Mouse (Mus musculus) neural tube, embryonic 11.5 days (tissue): ENCODE results near the gene Col27a1. TPM values are rescaled to one million over a fixed set of nuclear protein-coding genes. Genes with fewer than 3 reads are reported as not detected.

Source experiments
- ATAC-seq: fragments of 200-750 bp; cut with Nextera tagmentation; 2 replicates; pipeline ENCODE4 v1.8.0; 2017; ENCODE audit warnings: moderate number of reproducible peaks, mild to moderate bottlenecking, moderate TSS enrichment, moderate library complexity; ENCODE audit not compliant: insufficient read depth, low FRiP score, low TSS enrichment
- DNase-seq: peaks from one replicate; pipeline ENCODE4 v3.0.0-alpha.2; 2015; ENCODE audit warnings: low spot score
- H3K27ac ChIP-seq: fragments of 300-500 bp; sonication (generic); 2 replicates; pipeline ENCODE4 v1.5.1; 2014; ENCODE audit warnings: low read depth, mild to moderate bottlenecking, low read length
- H3K27me3 ChIP-seq: fragments of 300-500 bp; sonication (generic); 2 replicates; pipeline ENCODE4 v1.6.1; 2014; ENCODE audit warnings: mild to moderate bottlenecking, low read length, mixed read lengths; ENCODE audit not compliant: control insufficient read depth, insufficient read depth
- H3K36me3 ChIP-seq: fragments of 300-500 bp; sonication (generic); 2 replicates; pipeline ENCODE4 v1.6.1; 2014; ENCODE audit warnings: mild to moderate bottlenecking, low read length, moderate library complexity, mixed read lengths; ENCODE audit not compliant: control insufficient read depth, insufficient read depth
- H3K4me1 ChIP-seq: fragments of 300-500 bp; sonication (generic); 2 replicates; pipeline ENCODE4 v1.6.1; 2014; ENCODE audit warnings: low read length, mixed read lengths; ENCODE audit not compliant: control insufficient read depth, insufficient read depth
- H3K4me2 ChIP-seq: fragments of 300-500 bp; sonication (generic); 2 replicates; pipeline ENCODE4 v1.6.1; 2014; ENCODE audit warnings: low read depth, mild to moderate bottlenecking, moderate library complexity
- H3K4me3 ChIP-seq: fragments of 300-500 bp; sonication (generic); 2 replicates; pipeline ENCODE4 v1.5.1; 2014; ENCODE audit warnings: low read depth, low read length
- H3K9ac ChIP-seq: fragments of 300-500 bp; sonication (generic); 2 replicates; pipeline ENCODE4 v1.6.1; 2014; ENCODE audit warnings: mild to moderate bottlenecking, low read length
- H3K9me3 ChIP-seq: fragments of 300-500 bp; sonication (generic); 2 replicates; pipeline ENCODE4 v1.6.1; 2016; ENCODE audit warnings: low read length; ENCODE audit not compliant: control insufficient read depth
- WGBS: fragments of 180-500 bp; shearing (Covaris S2); extraction: QIAGEN DNeasy Blood & Tissue Kit; methylation state at CpG from one replicate; pipeline ENCODE4 v1.1.7; 2014; 5-methylcytosine and 5-hydroxymethylcytosine counted together
- polyA plus RNA-seq: library from polyadenylated mRNA; unstranded; fragments of >200 nt; fragmentation: Nextera tagmentation; extraction: Ambion mirVana; gene quantifications from 2 replicates; pipeline ENCODE4 v1.2.1, GENCODE M21; 2014

Gene Col27a1
- polyA plus RNA-seq, 1 experiment from 2014 or later, result 3.5 TPM

DNA sequence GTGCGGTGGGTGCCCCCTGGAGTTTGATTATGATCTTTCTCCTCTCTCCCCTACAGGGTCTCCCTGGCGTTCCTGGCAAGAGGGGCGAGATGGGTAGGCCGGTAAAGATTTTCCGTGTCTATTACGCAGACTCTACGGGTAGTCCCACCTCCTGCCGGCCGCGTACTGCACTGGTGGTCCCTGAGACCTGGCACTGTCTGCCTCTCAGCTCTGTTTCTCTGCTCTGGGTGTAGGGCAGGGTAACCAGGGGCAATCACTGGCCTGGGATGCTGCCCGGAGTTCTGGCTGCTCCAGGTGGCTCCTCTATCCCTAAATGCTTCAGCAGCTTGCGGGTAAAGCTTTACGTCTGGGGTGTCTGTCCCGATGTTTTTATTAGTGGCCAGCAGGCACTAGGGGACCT, 44.3 kb downstream of the Col27a1 start:
- no peak overlapping the region for H3K27ac ChIP-seq
- no peaks in the 10 kb centered on the region for H3K9me3 ChIP-seq
- 95% methylated on average over 14 of the region's 14 CpGs for WGBS
- H3K27me3 ChIP-seq, result no peaks in the 10 kb centered on the region
- no peaks in the 10 kb centered on the region for H3K4me1 ChIP-seq
- H3K9ac ChIP-seq, result no peak overlapping the region
- no peaks in the 10 kb centered on the region; the same call in 1 of the 2 replicates for H3K36me3 ChIP-seq
- DNase-seq, result no peak
- no peak overlapping the region for H3K4me2 ChIP-seq
- no peak overlapping the region for H3K4me3 ChIP-seq
- no peak for ATAC-seq

DNA sequence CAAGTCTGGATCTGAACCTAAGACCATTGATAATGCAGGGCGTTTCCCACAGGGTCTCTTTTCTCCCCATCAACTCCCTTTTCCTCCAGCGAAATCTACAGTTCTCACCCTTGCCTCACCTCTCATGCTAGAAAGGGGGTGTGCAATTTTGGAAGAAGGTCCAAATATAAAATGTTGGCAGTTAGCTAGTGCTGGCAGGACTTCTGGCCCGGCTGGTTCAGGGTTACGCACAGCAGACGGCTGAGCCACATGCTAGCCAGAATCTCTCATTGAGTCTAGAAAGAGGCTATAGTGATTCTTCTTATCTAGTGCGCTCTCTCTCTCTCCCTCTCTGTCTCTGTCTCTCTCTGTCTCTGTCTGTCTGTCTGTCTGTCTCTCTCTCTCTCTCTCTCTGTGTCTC, 45.3 kb downstream of the Col27a1 start:
- no peaks in the 10 kb centered on the region for H3K4me1 ChIP-seq
- H3K36me3 ChIP-seq, result no peaks in the 10 kb centered on the region; the same call in 1 of the 2 replicates
- H3K4me3 ChIP-seq, result no peak overlapping the region
- H3K4me2 ChIP-seq, result no peak overlapping the region
- no peak overlapping the region for H3K27ac ChIP-seq
- DNase-seq, result no peak
- no peaks in the 10 kb centered on the region for H3K9me3 ChIP-seq
- H3K9ac ChIP-seq, result no peak overlapping the region
- no peak for ATAC-seq
- 89% methylated on average over 6 of the region's 6 CpGs for WGBS
- no peaks in the 10 kb centered on the region for H3K27me3 ChIP-seq

DNA sequence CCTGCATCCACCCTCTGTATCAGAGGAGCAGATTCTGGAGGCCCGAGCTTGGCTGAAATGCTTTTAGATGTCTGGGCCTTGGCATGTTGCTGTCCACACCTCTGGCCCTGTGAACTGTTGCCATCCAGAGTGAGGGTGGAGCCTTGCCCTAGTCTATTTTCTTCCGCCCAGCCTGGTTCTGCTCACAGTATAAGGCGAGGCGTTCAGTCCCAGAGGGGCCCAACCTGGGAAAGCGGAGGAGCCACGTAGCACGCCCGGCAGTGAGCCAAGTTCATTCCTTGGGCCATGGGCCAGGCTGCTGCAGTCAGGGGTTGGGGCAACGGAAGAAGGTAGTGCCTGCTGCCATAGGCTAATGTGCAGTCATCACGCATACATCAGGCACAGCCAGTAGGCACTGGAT, 46.7 kb downstream of the Col27a1 start:
- H3K36me3 ChIP-seq, result no peaks in the 10 kb centered on the region
- DNase-seq (no peak), ATAC-seq (no peak)
- no peak overlapping the region for H3K4me2 ChIP-seq
- H3K27me3 ChIP-seq, result no peaks in the 10 kb centered on the region
- no peaks in the 10 kb centered on the region for H3K4me1 ChIP-seq
- H3K27ac ChIP-seq, result no peak overlapping the region
- no peak overlapping the region for H3K4me3 ChIP-seq
- whole genome bisulfite sequencing, result 92% methylated on average over 10 of the region's 10 CpGs
- no peak overlapping the region for H3K9ac ChIP-seq
- H3K9me3 ChIP-seq, result no peaks in the 10 kb centered on the region

DNA sequence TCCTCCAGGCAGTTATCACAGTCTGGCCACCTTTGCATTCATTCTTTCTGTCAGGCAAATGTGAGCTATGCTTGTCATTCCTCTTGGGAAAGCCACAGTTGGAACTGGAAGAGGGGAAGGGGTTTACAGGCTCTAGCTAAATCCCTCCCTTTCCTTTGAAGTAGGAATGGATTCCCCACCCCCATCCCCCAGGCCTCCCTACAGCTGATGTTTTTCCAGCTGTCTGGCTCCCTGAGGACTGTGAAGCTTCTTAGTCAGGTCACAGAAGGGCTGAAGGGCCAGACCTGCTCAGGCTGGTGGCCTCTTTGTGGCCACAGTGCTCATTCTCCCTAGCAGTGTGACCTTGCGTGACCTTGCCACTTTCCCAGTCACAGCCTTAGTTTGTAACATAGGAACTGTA, 49.1 kb downstream of the Col27a1 start:
- no peak overlapping the region for H3K4me2 ChIP-seq
- WGBS, result 58% methylated on average over 1 of the region's 1 CpGs
- H3K27me3 ChIP-seq, result no peaks in the 10 kb centered on the region
- H3K27ac ChIP-seq, result no peak overlapping the region
- DNase-seq (peak; percentile 40), ATAC-seq (no peak)
- no peaks in the 10 kb centered on the region for H3K4me1 ChIP-seq
- no peaks in the 10 kb centered on the region for H3K9me3 ChIP-seq
- H3K9ac ChIP-seq, result no peak overlapping the region
- H3K36me3 ChIP-seq, result no peaks in the 10 kb centered on the region
- no peak overlapping the region for H3K4me3 ChIP-seq

DNA sequence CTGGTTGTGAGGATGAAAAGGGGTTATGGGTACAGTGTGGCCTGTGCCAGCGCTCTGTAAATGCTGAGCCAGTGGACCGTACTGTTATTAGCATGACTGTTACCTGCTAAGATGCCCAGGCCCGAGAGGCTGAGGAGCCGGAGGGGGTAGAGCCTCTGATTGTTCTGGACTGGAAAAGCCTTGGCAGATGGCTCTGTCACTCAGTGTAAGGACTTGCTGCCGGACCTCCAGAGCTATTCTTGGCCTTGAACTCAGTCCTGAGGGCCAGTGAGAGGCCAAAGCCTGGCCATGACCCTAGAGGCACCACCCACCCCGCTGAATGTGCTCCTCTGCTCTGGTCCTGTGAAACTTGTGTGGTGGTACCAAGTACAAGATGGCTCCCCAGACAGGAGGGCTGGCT, 52.5 kb downstream of the Col27a1 start:
- no peaks in the 10 kb centered on the region for H3K27me3 ChIP-seq
- DNase-seq (no peak), ATAC-seq (no peak)
- H3K4me3 ChIP-seq, result no peak overlapping the region
- no peaks in the 10 kb centered on the region for H3K4me1 ChIP-seq
- H3K36me3 ChIP-seq, result no peaks in the 10 kb centered on the region
- no peak overlapping the region for H3K27ac ChIP-seq
- H3K9me3 ChIP-seq, result no peaks in the 10 kb centered on the region
- WGBS, result 81% methylated on average over 6 of the region's 6 CpGs
- no peak overlapping the region for H3K4me2 ChIP-seq
- no peak overlapping the region for H3K9ac ChIP-seq

DNA sequence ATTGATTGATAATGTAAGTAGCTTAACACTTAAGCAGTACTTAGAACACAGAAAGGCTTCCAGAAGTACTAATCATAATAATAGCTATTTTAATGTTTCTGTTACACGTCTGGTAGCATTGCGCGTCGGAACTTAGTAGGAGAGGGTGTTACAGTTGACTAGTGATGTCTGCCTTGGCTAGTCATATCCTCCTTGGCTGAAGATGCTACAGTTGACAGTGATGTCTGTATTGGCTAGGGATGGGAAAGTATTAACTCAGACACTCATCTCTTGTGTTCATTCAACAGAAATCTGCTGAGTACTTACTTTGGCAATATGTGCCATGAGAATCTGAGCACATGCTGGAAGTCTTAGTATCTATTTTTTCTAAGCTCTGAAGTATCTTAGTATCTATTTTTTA, 53.3 kb downstream of the Col27a1 start:
- H3K27ac ChIP-seq, result no peak overlapping the region
- no peaks in the 10 kb centered on the region for H3K4me1 ChIP-seq
- no peak overlapping the region for H3K4me3 ChIP-seq
- H3K27me3 ChIP-seq, result no peaks in the 10 kb centered on the region
- 96% methylated on average over 4 of the region's 4 CpGs for WGBS
- H3K4me2 ChIP-seq, result no peak overlapping the region
- H3K9ac ChIP-seq, result no peak overlapping the region
- no peaks in the 10 kb centered on the region for H3K9me3 ChIP-seq
- DNase-seq (no peak), ATAC-seq (no peak)
- H3K36me3 ChIP-seq, result no peaks in the 10 kb centered on the region

DNA sequence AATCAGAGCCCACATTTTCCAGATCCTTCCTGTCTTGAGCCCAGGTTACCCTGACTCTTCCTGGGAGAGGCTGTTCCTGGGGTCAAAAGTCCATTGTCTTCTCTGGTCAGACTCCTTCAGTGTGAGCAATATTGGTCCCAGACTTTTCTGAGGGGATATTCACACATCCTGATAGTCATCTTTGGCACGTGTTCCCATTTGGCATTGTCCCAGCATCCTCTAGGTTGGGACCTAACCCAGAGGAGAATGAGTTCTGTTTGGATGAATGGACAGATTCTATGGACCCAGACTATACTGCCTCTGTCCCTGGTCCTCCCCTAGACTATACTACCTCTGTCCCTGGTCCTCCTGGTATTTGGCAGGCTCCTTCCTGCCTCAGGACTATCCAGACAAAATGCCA, 53.8 kb downstream of the Col27a1 start:
- ATAC-seq (no peak), DNase-seq (no peak)
- no peak overlapping the region for H3K4me2 ChIP-seq
- no peaks in the 10 kb centered on the region for H3K27me3 ChIP-seq
- 81% methylated on average over 1 of the region's 1 CpGs for WGBS
- H3K36me3 ChIP-seq, result no peaks in the 10 kb centered on the region
- no peak overlapping the region for H3K27ac ChIP-seq
- no peaks in the 10 kb centered on the region for H3K4me1 ChIP-seq
- H3K9me3 ChIP-seq, result no peaks in the 10 kb centered on the region
- H3K9ac ChIP-seq, result no peak overlapping the region
- no peak overlapping the region for H3K4me3 ChIP-seq

DNA sequence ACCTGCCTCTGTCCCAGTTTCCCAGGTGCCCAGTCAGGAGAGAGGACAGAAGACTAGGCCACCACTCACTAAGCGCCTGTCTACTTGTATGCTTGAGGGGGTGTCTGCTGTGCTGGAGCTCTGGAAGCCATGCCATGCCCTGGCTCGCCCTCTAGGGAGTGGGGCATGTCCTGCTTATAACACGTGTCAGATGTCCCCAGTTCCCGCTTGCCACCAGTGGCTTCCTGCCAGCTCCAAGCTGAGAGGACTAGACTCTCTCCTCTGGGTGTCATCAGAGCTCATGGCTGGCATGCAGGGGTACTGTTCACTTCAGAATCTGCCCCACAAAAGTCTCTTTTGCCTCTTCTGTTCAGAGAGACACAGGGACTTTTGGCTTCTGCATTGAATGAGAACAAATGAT, 55.0 kb downstream of the Col27a1 start:
- no peak overlapping the region for H3K4me2 ChIP-seq
- H3K4me1 ChIP-seq, result no peaks in the 10 kb centered on the region
- no peak for ATAC-seq
- H3K9me3 ChIP-seq, result no peaks in the 10 kb centered on the region
- H3K27ac ChIP-seq, result no peak overlapping the region
- WGBS, result 70% methylated on average over 4 of the region's 4 CpGs
- no peaks in the 10 kb centered on the region for H3K27me3 ChIP-seq
- no peak for DNase-seq
- no peak overlapping the region for H3K9ac ChIP-seq
- H3K4me3 ChIP-seq, result no peak overlapping the region
- no peaks in the 10 kb centered on the region for H3K36me3 ChIP-seq

DNA sequence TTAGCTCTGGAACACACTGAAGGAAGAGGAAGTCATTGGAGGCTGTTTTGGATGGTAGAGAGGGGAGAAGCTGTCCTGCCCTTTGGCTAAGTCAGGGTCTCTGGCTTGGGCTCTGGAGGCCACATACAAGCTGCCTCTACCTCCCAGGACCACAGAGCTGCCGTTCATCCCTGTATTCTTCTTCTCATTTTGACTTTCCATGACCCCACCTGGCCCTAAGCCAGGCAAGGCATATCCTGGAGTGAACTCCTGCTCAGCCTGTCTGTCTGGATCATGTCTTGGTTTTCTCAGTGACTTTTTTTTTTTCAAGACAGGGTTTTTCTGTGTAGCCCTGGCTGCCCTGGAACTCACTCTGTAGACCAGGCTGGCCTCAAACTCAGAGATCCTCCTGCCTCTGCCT, 60.7 kb downstream of the Col27a1 start:
- Histone ChIP-seq H3K27me3 (no peaks in the 10 kb centered on the region), H3K4me2 (no peak overlapping the region), H3K4me1 (no peaks in the 10 kb centered on the region), H3K4me3 (no peak overlapping the region), H3K27ac (no peak overlapping the region), H3K36me3 (no peaks in the 10 kb centered on the region; the same call in 1 of the 2 replicates), H3K9ac (no peak overlapping the region), H3K9me3 (no peaks in the 10 kb centered on the region)
- 75% methylated on average over 1 of the region's 1 CpGs for WGBS
- no peak for ATAC-seq
- DNase-seq, result no peak
